Mouse (Mus musculus) layer of hippocampus, postnatal 14 days (tissue): ENCODE data around the gene Rnpepl1. TPM values are rescaled to one million over a fixed set of nuclear protein-coding genes. Genes with fewer than 3 reads are reported as not detected.

Experiments used
- DNase-seq, 2 experiments: peaks; one replicate each; pipeline ENCODE4 v3.0.0; 2021 to 2022; ENCODE audit warnings: low spot score in 2 of 2, mixed read lengths in 1 of 2
- total RNA-seq, 2 experiments: library from RNA; stranded (reverse); gene quantifications; 2 replicates each; pipeline ENCODE4 v1.2.3; 2021

The Rnpepl1 gene
- total RNA-seq, 2 experiments from 2014 or later: 40.1 to 46.9 TPM

DNA sequence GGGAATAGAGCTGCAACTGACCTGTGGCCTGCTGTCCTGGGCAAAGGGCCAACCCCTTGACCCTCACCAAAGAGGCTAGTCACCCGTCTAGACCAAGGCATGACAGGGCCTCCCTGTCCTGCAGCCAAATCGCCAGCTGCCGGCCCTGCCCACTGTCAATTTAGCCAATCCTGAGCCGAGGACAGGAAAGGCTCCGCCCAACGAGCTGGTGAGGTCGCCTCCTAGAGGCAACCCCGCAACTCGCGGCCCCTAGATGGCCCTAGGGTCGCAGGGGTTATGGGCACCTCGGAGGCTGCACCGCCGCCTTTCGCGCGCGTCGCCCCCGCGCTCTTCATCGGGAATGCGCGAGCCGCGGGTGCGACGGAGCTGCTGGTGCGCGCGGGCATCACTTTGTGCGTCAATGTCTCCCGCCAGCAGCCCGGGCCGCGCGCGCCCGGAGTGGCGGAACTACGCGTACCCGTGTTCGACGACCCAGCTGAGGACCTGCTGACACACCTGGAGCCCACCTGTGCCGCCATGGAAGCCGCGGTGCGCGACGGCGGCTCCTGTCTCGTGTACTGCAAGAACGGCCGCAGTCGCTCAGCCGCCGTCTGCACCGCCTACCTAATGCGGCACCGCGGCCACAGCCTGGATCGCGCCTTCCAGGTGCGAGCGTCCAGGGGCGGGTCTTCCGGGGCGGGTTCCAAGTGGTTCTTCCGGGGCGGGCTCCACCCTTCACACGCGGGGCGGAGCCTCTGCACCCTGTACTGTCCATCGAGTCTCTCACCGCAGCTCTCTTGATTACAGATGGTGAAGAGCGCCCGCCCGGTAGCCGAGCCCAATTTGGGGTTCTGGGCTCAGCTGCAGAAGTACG, 3.6 kb upstream of the Rnpepl1 start, which contains the start of gene Dusp28:
Gene Dusp28 (plus strand): TSS at position 203 of the 853 bp plus-strand sequence.
- DNase-seq: peak; percentile 77 to 80

DNA sequence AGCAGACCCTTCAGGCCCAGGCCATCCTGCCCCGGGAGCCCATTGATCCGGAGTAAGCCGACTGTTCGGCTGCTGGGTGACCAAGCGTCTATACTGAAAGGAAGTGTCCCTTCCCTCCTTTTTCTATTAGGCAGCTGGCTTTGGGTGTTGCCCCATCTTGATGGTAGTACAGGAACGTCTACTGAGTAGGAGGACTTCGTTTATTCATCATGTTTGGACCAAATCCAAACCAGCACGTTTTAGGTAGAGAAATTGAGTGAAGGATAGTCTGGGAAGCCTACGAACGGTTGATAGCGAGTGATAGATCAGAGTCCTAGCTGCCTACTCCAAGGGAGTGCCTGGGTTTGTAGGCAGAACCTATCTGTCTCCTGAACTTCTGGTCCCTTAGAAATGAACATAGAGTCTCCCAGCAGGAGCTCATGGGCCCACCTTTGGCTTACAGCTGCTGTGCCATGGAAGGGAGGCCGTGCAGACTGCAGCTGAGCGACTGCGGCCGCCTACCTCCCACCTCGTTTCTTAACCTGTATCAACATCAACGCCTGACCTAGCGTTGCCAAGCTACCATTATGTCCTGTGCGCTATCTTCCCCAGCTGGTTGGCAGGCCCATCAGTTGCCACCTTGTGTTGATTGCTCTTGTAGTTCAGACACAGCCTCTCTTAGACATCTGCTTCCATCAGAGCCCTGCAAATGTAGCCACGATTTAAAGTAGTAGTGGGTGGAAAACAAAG, 2.8 kb upstream of the Rnpepl1 start:
- DNase-seq: no peak

DNA sequence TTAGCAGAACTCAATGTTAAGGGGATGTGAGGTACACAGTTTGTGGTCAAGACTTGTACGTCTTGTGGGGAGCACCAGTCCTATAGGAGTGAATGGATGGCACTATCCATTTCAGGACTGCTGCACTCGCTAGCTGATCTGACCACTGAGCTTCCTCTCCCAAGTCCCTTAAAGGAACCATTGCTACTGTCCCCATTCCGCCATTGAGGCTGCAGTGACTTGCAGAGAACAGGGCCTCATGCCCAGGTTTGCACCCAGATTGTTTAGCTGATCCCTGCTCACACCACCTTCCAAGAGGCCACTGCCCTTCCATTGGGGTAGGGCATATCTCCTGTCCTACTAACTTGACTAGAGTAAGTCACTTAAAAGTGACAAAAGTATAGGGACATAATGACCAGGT, 1.9 kb upstream of the Rnpepl1 start:
- no peak for DNase-seq

DNA sequence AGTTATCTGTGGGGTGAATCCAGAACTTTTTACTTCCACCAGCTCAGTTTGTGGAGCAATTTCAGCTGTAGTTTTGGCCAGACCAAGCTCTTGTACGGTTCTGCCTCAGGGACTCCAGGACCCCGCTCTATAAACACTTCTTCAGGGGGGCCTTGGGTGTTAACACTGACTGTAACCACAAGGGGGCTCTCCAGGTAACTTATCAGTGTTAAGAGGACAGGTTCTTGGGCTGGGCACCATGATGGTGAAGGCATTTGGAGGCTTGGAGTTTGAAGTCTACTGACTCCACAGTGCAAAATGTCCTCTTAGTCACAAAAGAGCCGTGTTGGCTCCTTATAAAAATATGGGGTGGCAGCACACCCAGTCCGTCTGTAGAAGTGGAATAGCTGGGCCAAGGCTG, 1.5 kb upstream of the Rnpepl1 start:
- no peak for DNase-seq

DNA sequence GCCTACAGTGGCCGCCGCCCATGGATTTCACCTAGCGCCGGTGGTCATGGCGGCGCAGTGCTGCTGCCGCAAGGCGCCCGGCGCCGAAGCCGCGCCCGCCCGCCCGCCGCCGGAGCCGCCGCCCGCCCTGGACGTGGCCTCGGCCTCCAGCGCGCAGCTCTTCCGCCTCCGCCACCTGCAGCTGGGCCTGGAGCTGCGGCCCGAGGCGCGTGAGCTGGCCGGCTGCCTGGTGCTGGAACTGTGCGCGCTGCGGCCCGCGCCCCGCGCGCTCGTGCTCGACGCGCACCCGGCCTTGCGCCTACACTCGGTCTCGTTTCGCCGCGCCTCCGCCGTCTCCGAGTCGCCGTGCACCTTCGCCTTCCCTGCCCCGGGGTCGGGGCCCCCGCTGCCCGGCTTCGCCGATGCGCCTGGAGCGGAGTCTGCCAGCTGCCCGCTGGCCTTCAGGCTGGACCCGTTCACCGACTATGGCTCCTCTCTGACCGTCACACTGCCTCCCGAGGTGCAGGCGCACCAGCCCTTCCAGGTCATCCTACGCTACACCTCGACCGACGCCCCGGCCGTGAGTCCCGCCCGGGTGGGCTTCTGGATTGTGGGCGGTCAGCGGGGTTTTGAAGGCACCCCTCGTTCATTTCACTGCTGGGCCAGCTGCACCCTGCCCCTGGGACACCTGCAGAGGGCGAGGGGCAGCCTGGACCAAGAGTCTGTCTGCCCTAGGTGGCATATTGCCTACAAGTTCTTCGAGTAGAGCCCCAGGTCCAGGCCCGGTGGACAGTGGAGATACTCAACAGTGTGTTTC, 540 bp downstream of the Rnpepl1 start:
- peak; percentile 64 to 75 for DNase-seq

DNA sequence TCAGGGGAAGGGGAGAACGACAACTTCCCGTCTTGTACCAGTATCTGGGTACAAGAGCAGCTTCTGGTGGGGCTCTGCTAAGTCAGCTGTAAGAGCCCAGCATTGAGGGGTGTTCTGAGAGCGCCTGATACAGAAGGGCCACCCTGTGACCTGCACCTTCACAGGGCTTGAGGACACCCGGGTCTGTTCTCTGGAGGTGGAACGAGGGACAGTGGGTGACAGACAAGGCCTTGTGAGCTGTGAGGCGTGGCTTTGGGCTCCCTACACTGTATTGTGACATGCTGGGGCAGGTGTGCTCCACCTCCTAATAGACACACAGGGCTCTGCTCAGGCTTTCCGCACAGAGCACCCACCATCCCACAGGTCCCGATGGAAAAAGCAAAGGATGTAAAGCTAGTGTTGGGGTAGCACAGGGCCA, 1.1 kb downstream of the Rnpepl1 start:
- no peak for DNase-seq

DNA sequence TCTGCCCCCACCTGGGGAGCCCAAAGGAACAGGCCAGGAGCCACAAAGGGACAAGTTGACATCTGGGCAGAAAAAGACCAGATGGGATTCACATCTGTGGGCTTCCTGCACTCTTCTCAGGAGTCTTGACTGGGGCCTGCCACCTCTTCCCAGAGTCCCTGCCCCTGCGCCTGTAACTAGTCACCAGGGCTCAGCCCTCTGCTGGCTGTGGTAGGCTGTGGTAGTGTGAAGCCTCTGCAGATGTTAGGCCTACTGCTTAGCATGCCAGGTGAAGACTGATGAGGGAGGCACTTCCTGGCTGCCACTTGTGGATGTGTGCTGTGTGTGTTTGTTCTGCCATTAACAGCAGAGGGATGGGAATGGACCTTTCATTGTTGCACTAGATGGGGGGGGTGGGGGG, 1.7 kb downstream of the Rnpepl1 start:
- DNase-seq: no peak

DNA sequence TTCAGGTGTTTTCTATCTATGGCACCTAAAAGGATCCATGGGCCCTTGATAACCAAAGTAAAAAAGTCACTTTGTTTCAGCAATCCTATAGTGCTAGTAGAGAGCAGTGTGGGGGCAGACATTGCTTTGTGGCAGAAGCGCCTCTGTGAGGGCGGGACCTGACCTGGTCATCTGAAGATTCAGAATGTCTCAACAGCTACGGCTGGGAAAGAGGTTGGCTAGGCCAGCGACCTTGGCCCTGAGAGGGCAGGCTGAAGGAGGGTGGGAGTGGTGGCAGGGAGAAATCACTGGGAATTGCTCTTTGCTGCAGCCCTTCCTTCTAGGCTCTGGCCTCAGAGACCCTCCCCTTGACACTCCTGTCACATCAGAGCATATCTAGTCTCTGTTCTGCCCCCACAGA, 3.7 kb downstream of the Rnpepl1 start:
- no peak for DNase-seq

DNA sequence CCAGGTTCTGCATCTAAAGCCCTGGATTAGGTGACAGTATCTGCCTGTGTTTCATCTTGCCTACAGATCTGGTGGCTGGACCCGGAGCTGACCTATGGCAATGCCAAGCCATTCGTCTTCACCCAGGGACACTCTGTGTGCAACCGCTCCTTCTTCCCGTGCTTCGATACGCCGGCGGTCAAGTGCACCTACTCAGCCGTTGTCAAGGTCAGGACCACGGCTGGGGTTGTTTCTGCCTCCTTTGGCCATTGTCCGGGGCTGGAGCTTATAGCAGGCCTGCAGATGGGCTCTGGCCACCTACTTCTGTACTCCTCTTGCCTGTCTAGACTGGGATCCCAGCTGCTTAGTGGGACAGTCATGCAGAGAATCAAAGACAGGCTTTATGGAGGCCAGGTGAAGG, 4.4 kb downstream of the Rnpepl1 start:
- DNase-seq: no peak

DNA sequence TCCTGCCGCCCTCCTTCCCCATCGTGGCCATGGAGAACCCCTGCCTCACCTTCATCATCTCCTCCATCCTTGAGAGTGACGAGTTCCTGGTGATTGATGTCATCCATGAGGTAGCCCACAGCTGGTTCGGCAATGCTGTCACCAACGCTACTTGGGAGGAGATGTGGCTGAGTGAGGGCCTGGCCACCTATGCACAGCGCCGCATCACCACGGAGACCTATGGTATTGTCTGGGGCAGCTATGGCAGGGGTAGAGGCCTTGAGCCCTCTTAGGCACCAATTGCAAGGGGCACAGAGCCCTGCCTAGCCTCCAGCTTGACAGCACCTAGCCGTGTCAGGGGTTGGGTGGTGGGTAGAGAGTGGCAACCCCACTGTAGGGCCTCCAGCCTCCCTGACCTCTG, 6.1 kb downstream of the Rnpepl1 start:
- DNase-seq: no peak

DNA sequence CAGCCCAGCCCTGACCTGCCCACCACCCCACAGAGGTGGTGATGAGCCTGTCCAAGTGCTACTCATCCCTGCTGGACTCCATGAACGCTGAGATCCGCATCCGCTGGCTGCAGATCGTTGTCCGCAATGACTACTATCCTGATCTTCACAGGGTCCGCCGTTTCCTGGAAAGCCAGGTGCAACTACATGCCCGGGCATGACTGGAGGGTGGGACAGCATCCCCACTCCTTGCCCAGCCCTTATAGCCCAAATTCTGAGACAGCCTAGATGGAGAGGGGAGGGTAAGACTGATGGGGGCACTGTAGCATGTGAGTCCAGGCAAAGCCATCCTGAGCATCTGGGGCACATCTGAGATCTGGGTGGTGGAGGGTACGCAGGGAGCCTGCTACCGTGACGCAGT, 8.6 kb downstream of the Rnpepl1 start:
- DNase-seq: no peak

DNA sequence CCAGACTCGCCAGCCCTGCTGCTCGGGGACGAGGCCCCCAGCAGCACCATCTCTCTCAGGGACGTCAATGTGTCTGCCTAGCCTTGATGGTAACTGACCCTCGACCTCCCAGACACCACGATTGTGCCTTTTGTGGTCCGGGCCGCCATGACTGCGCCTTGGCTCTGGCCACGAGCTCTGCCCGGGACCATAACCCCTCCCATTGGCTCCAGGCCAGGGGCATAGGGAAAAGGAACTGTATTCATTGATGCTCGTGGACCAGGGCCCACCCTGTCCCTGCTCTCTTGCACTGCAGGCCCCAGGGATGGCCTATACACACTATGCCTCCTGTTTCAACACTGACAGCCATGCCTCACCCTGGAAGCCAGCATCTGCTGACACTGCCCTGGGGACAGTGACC, 9.2 kb downstream of the Rnpepl1 start:
- no peak for DNase-seq

DNA sequence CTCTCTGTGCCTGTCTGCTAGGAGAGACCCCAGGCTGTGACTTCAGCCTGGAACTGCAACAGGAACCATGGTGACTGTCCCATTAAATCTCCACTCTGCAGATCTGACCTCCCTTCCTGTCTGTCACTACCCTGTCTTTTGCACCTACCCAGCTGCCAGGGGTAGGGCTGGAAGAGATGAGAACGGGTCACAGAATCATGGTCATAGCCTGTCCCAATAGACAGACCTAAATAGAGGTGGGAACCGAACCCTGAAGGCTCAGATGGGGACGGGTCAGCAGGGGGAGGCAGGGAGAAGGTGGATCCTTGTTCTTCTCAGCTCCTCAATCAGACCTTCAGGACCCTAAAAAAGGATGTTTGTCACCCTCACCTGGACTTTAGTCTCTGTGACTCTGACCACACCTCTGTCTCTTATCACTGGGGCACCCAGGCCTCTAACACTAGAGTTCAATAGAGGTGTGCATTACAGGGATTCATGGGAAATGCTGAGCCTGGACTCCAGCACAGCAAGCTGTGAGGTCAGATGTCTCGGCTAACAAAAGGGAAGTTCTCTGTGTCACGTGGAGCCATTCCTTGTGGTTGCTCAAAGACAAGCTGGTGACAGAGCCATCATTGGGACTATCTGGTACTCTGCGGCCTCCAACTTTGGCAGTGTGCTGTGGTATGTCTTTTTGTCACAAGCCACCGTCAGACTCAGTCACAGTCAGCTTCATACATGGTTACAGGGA, 10.1 kb downstream of the Rnpepl1 start:
- no peak for DNase-seq

DNA sequence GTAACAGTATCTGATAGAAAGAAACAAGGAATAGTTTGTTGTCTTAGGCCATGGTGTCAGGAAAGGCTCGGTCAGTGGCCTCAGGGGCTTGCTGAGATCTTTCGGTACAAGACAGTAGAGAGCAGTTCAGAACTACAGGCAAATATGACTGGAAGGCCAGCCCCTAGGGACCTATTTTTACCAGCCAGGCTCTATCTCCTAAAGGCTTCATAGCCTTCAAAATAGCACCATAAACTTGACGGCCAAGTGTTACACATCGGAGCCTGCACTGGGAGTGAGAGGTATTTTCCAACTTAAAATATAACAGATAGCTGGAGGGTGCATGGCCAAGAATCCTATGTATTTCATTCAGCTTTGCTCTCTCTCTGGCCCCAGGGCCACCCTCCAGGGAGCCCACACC, 10.9 kb downstream of the Rnpepl1 start:
- DNase-seq: no peak

DNA sequence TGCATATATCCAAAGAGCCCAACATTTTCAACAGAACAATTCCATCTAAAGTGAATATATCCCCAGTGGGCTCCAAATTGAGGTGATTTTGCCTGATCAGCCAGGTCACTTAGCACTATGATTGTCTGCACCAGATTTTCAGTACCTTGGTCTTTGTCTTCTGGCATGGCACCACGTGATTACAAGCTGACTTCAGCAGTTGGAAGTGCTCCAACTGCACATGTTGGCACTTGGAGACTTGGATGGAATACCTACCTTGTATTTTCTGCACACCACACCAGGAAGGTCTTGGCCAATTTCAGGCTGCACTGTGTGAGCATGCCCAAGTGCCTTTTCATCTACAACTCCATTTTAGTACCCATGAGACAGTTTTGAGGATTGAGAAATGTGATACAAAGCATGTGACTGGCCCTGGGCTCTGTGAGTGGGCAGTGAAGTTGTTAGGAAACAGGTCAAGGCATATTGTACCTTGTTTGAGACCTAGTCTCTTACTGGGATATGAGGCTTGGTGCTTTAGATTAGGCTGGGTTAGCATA, 19.7 kb downstream of the Rnpepl1 start:
- no peak for DNase-seq

DNA sequence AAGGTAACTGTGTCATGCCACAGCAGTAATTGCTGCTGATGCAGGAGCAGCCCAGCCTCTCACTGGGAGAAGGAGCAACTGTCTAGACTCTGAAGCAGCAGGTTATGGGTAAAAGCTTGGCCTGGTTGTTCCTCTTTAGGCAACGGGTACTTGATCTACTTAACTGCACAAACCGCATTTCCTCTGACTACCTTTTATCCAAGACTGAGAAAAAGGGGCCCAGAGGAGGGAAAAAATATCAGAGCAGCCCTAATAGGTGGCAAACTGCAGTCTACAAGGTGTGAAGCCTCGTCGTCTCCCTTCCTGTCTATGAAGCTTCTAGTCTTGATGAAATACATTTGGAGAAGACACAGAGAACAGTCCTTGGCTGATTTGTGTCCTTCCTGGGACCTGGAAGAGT, 23.0 kb downstream of the Rnpepl1 start:
- DNase-seq: no peak

DNA sequence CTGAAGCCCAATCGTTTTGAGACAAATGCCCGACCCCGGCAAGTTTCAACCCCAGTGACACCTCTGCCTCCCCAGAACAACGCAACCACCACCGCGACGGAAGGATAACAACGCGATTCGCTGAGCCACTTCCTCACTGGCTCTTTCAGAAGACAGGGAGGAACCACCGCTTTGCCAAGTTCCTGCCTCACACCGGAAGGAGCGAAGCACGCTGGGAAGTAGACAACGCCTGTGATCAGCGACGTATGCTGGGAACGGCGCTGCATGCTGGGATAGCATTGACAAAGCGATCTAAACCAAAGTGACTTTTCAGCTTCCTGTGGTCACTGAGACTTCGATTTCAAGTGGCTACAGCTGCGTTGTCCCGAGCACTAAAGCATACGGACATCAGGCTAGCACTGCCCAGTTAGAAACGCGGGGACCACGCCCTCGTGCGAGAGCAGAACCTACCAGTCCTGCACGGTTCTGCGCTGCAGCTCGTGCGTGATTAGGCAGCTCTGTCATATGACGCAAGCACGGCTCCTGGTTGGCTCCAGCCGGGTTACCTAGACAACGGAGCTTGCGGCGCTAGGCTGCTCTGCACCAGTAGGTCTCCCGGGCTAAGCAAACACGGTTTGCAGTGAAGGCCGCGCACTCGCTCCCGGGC, 23.7 kb downstream of the Rnpepl1 start, which contains the start of gene Capn10:
Gene Capn10 (plus strand): TSS at position 195 of the 646 bp plus-strand sequence.
- peak; percentile 97 to 98 for DNase-seq

DNA sequence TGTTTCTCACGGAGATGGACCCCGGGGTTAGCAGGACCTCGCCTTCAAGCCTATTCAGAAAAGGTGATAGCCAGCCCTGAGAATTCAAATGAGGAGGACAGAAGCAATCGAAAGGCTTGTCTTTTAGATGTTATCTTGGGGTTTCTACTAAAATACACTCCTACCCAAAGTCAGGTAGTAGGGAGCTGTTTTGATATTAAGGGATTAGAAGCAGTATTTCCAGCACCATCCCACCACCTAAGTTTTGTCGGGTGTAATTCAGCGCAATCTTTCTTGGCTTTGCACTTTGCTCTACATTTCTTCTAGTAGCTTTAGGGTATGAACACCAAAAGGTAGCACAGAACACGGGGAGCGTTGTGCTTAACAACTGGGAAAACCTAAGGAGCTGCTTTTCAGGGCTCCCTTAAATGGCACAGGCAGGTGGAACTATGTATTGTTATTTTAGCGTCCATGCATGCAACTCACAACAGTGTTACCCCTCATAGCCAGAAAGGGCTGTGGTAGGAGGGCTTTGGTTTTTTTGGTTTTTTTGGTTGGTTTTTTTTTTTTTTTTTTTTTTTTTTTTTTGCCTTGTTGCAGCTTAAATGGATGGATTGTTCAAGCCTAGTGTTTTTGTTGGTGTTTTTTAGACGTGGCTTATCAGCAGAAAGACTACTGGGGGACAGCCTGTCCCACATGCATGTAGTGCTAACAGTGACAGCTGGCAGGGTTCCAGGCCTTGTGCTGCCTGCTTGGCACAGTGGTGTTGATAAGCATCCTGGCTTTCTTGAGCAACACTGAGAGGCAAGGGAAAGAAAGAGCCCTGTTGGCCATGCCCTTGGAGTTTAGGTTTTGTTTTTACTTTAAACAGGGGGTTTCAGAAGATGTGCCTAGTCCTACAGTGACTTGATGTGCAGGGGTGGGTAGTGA, 24.7 kb downstream of the Rnpepl1 start:
- peak in 1 of 2 experiments; percentile 39 for DNase-seq

DNA sequence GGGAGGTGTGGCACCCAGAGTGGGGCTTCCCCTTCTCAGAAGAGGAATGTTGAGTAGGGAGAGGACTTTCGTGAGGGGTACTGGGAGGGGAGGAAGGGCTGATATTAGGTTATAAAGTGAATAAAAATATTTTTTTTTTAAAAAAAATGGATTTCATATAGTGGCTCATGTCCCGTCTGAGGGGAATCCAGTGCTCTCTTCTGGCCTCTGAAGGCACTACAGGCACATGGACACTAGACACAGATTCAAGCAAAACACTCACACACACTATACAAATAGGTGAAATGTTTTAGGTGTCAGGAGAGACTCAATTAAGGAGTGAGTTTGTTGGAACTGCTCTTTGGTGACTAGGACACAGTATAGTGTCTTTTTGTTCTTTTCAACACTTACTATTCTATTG, 25.4 kb downstream of the Rnpepl1 start:
- DNase-seq: no peak
